Mouse (Mus musculus) intestine, embryonic 14.5 days (tissue): ENCODE measurements at regions not wholly inside any gene's neighbourhood (a gene's known extent, or its start where the extent isn't known, plus 50 kb on each side); places are given as distances from the start of the nearest gene placed in this dataset.
A peak's percentile ranks its signal among the peaks of the same experiment; 100 is the strongest.

Experiments
- ATAC-seq: fragments of 200-750 bp; cut with Nextera tagmentation; replicated peaks from 2 replicates; pipeline ENCODE4 v1.8.0; 2017; ENCODE audit warnings: low read depth, moderate number of reproducible peaks, moderate TSS enrichment, moderate library complexity; ENCODE audit not compliant: low FRiP score, low TSS enrichment
- DNase-seq: peaks from one replicate; pipeline ENCODE4 v3.0.0-alpha.2; 2018; ENCODE audit warnings: low spot score
- H3K27ac ChIP-seq: fragments of 300-500 bp; sonication (generic); 2 replicates; pipeline ENCODE4 v1.5.1; 2014; ENCODE audit warnings: low read depth, mild to moderate bottlenecking, control low read depth
- H3K27me3 ChIP-seq: fragments of 300-500 bp; sonication (generic); replicated peaks from 2 replicates; pipeline ENCODE4 v1.6.1; 2014; ENCODE audit warnings: low read length, control low read depth; ENCODE audit not compliant: control insufficient read depth, insufficient read depth
- H3K36me3 ChIP-seq: fragments of 300-500 bp; sonication (generic); 2 replicates; pipeline ENCODE4 v1.6.1; 2014; ENCODE audit warnings: low read length, control low read depth; ENCODE audit not compliant: control insufficient read depth, insufficient read depth
- H3K4me1 ChIP-seq: fragments of 300-500 bp; sonication (generic); replicated peaks from 2 replicates; pipeline ENCODE4 v1.6.1; 2014; ENCODE audit warnings: low read length, control low read depth, mixed read lengths; ENCODE audit not compliant: control insufficient read depth, insufficient read depth
- H3K4me2 ChIP-seq: fragments of 300-500 bp; sonication (generic); 2 replicates; pipeline ENCODE4 v1.6.1; 2014; ENCODE audit warnings: low read length
- H3K4me3 ChIP-seq: fragments of 300-500 bp; sonication (generic); 2 replicates; pipeline ENCODE4 v1.5.1; 2014; ENCODE audit warnings: low read depth, low read length, control low read depth, mixed read lengths
- H3K9ac ChIP-seq: fragments of 300-500 bp; sonication (generic); 2 replicates; pipeline ENCODE4 v1.6.1; 2014; ENCODE audit warnings: mild to moderate bottlenecking, low read length
- H3K9me3 ChIP-seq: fragments of 300-500 bp; sonication (generic); 2 replicates; pipeline ENCODE4 v1.6.1; 2016; ENCODE audit warnings: low read length, control low read depth; ENCODE audit not compliant: control insufficient read depth
- WGBS: fragments of 180-500 bp; shearing (Covaris S2); extraction: QIAGEN DNeasy Blood & Tissue Kit; methylation state at CpG from one replicate; pipeline ENCODE4 v1.1.7; 2014; 5-methylcytosine and 5-hydroxymethylcytosine counted together

DNA sequence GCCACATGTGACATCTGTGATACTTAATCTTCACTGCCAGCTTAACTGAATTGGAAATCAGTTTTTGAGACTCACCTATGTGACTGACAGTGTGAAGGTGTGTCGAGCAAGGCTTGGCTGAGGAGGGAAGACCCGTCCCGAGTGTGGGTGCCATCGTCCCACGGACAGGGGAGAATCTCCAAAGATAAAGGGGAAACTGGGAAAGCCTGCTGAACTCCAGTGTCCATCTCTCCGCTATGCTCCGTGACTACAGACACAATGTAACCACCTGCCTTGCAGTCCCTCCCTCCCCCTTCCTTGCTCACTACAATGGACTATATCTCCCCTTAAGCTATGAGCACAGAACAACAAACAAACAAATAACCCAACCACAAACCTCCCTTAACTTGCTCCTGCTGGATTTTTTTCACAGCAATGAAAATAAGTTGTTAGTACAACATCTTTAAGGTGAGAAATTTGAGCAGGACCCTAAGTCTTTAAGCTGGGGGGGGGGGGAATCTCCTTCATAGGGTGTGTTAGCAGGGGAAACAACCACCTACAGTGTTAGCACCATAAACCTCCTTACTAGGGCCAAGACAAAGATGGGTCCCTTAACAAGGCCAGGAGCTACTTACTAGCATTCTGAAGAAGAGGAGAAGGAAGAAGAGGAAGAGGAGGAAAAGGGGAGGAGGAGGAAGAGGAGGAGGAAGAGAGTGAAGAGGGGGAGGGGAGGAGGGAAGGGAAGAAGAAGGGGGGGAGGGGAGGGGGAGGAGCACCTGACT lies 144.0 kb upstream of the Nfe2l3 start:
- DNase-seq (no peak), ATAC-seq (no peak)
- Histone ChIP-seq H3K9me3 (no peaks in the 10 kb centered on the region), H3K9ac (no peak overlapping the region), H3K27me3 (no peaks in the 10 kb centered on the region), H3K4me3 (no peak overlapping the region), H3K27ac (no peak overlapping the region), H3K4me2 (no peak overlapping the region), H3K4me1 (no peaks in the 10 kb centered on the region; the same call in 1 of the 2 replicates), H3K36me3 (no peaks in the 10 kb centered on the region)
- WGBS, result 67% methylated on average over 7 of the region's 7 CpGs

DNA sequence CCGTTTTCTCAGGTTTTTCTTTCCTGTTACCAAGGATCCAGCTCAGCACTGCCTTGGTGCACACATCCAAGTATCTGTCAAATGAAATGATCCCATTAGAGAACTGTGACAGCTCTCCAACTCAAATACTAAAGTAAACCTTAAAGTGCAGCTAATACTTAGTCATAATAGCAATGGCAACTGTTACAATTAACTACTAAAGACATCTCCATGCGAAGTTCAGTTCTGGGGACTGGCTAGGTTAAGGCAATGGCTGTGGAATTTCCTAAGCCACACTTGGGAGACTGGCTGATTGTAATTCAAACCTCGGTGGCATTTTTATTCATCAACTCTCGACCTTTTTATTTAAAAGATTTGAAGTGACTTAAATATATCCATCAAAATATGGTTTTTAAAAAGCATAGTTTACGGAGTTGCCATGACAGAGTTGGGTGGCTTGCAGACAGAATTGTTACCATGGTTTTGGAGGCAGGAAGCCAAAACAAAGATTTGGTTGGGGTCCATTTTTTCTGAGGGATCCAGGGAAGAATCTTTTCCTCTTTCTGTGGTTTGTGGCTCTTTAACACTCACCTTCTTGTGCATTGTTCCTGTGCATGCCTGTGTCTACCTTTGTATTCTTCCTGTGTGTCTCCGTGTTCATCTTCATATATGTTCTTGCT lies 143.3 kb upstream of the Nfe2l3 start:
- Histone ChIP-seq H3K36me3 (no peaks in the 10 kb centered on the region), H3K4me2 (no peak overlapping the region), H3K27me3 (no peaks in the 10 kb centered on the region), H3K9me3 (no peaks in the 10 kb centered on the region), H3K4me3 (no peak overlapping the region), H3K27ac (no peak overlapping the region), H3K4me1 (no peaks in the 10 kb centered on the region; the same call in 1 of the 2 replicates), H3K9ac (no peak overlapping the region)
- DNase-seq (no peak), ATAC-seq (no peak)
- WGBS, result 61% methylated on average over 6 of the region's 6 CpGs

- Histone ChIP-seq H3K4me1 (no peaks in the 10 kb centered on the region), H3K27me3 (no peaks in the 10 kb centered on the region), H3K4me3 (no peak overlapping the region), H3K4me2 (no peak overlapping the region), H3K9ac (no peak overlapping the region), H3K36me3 (no peaks in the 10 kb centered on the region), H3K9me3 (peaks cover 8% of the 10 kb centered on the region), H3K27ac (no peak overlapping the region)
- WGBS, result 73% methylated on average over 11 of the region's 11 CpGs
- ATAC-seq (no peak), DNase-seq (no peak)
Observed at GRCm38 (mm10) chr6:51300694-51301417, 131.6 kb upstream of the Nfe2l3 start.

DNA sequence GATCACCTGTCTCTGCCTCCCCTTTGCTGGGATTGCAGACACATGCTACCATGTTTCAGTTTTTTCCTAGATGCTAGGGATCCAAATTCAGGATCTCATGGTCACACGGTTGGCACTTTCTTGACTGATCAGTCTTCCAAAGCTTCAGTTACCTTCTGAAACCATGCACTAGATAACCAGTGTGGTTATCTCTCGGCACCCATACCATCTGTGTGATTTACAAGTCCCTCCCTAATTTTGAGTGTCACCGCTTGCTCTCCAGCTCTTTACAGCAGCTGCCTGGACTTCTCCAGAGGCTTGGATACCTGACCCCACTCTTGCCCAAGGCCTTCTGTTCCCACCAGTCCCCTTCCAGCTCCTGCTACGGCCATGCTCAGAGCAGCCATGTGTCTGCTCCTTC lies 130.6 kb upstream of the Nfe2l3 start:
- Histone ChIP-seq H3K27me3 (no peaks in the 10 kb centered on the region), H3K4me2 (no peak overlapping the region), H3K4me3 (no peak overlapping the region), H3K9me3 (peaks cover 8% of the 10 kb centered on the region), H3K27ac (no peak overlapping the region), H3K4me1 (no peaks in the 10 kb centered on the region), H3K36me3 (no peaks in the 10 kb centered on the region), H3K9ac (no peak overlapping the region)
- DNase-seq, result no peak
- ATAC-seq, result no peak
- 93% methylated on average over 4 of the region's 4 CpGs for WGBS

- H3K36me3 ChIP-seq, result no peaks in the 10 kb centered on the region
- WGBS, result 91% methylated on average over 7 of the region's 7 CpGs
- H3K4me3 ChIP-seq, result no peak overlapping the region
- H3K9ac ChIP-seq, result no peak overlapping the region
- H3K4me2 ChIP-seq, result no peak overlapping the region
- ATAC-seq, result no peak
- DNase-seq, result no peak
- H3K27me3 ChIP-seq, result no peaks in the 10 kb centered on the region
- H3K4me1 ChIP-seq, result no peaks in the 10 kb centered on the region
- peaks cover 8% of the 10 kb centered on the region for H3K9me3 ChIP-seq
- H3K27ac ChIP-seq, result no peak overlapping the region
Observed at GRCm38 (mm10) chr6:51302240-51302639, 130.2 kb upstream of the Nfe2l3 start.

DNA sequence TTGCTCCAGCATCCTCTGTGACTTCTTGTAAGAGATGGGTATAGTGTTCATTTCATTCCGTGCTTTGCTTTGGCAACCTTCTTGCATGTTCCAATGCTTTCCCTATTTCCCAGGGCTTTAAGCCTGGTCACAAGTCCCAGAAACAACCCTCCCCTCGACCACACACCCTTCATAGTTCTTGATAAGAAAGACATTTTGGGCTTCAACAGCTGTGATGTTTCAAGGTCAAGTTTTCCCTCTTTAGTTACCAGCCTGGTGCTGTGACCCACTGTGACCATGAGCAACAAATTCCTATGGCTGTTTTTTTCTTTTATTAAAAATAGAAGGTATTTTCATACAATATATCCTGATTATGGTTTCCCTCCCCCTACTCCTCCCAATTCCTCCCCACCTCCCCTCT lies 114.1 kb upstream of the Nfe2l3 start:
- ATAC-seq (no peak), DNase-seq (no peak)
- Histone ChIP-seq H3K4me3 (no peak overlapping the region), H3K9ac (no peak overlapping the region), H3K4me1 (peaks cover 7% of the 10 kb centered on the region; the same call in 1 of the 2 replicates), H3K27me3 (no peaks in the 10 kb centered on the region), H3K36me3 (no peaks in the 10 kb centered on the region), H3K9me3 (no peaks in the 10 kb centered on the region), H3K4me2 (no peak overlapping the region), H3K27ac (no peak overlapping the region)
- WGBS, result 54% methylated on average over 2 of the region's 2 CpGs

GRCm38 (mm10) chr6:51320019-51320418 lies 112.5 kb upstream of the Nfe2l3 start:
- Histone ChIP-seq H3K27ac (peak overlapping the region; percentile 64), H3K4me3 (no peak overlapping the region), H3K27me3 (no peaks in the 10 kb centered on the region), H3K4me1 (peaks cover 7% of the 10 kb centered on the region; the same call in 1 of the 2 replicates), H3K4me2 (peak overlapping the region; percentile 22), H3K9ac (no peak overlapping the region), H3K9me3 (no peaks in the 10 kb centered on the region), H3K36me3 (no peaks in the 10 kb centered on the region)
- ATAC-seq (0 out of 2 replicates have a peak, but pooled peaks have one; percentile 14), DNase-seq (no peak)
- WGBS, result 77% methylated on average over 1 of the region's 1 CpGs

- H3K27ac ChIP-seq, result peak overlapping the region; percentile 64
- H3K27me3 ChIP-seq, result no peaks in the 10 kb centered on the region
- no peaks in the 10 kb centered on the region for H3K36me3 ChIP-seq
- ATAC-seq (peak; percentile 85), DNase-seq (peak; percentile 61)
- peak overlapping the region; percentile 22 for H3K4me2 ChIP-seq
- peak overlapping the region; percentile 7; the same call in 1 of the 2 replicates for H3K9ac ChIP-seq
- no peak overlapping the region for H3K4me3 ChIP-seq
- peaks cover 7% of the 10 kb centered on the region; the same call in 1 of the 2 replicates for H3K4me1 ChIP-seq
- WGBS, result 41% methylated on average over 8 of the region's 8 CpGs
- no peaks in the 10 kb centered on the region for H3K9me3 ChIP-seq
Observed at GRCm38 (mm10) chr6:51320676-51321419, 111.6 kb upstream of the Nfe2l3 start.
